Mouse (Mus musculus): Measurements from ENCODE around the gene Ildr1.

DNA sequence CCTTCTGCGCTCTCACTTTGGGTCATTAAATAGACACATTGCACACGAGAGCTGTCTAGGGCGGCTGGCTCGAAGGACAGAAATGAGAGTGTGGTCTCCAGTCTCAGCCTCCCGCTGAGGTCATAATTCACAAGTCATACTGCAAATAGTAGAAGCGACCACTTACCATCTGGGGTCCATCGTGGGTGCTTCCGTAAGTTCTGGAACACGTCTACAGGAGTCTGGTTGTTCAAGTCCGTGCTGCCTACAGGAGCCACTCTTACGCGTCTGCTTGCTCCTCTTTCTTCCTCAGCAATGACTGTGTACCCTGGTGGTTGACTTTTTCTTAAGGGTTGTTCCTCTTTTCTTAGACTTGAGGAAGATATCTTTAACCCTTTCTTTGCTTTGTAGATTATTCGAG, 28.0 kb upstream of the Ildr1 start, which contains the start of gene Cd86:
- TF ChIP-seq EP300 (IDR thresholded peaks at IDR 0.05), result no peak
- TF ChIP-seq CTCF (IDR thresholded peaks at IDR 0.05), result no peak
